Mouse (Mus musculus): ENCODE measurements at regions not wholly inside any gene's neighbourhood (a gene's known extent, or its start where the extent isn't known, plus 50 kb on each side); places are given as distances from the start of the nearest gene placed in this dataset.

DNA sequence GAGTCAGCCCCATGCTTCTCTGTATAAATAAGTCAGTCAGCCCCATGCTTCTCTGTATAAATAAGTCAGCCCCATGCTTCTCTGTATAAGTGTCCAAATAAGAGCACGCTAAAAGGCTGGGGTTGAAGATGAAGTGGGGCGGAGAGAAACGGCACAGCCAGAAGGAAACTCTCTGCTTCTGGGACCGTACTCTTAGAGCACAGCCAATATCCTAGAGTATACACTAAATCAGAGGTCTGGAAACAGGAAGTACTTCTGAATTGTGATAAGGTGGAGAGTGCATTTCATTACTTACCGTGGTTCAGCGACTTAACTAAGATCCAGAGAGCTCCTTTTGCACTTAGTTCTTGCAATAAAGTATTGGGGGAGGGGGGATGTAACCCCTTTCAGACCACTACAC is 112.1 kb upstream of the Foxd3 start:
- no peak overlapping the region for H3K4me3 ChIP-seq (replicated peaks; ENCODE audit: low read length)
- WGBS: 59% methylated on average over 6 of the region's 6 CpGs
- H3K27me3 ChIP-seq (ENCODE audit: control insufficient read depth, insufficient read depth, low read length): no peaks in the 10 kb centered on the region
- no peak overlapping the region for H3K4me2 ChIP-seq (replicated peaks; ENCODE audit: low read depth, low read length, severe bottlenecking)
- no peak overlapping the region for H3K9ac ChIP-seq (ENCODE audit: low read depth, low read length, severe bottlenecking)
- H3K36me3 ChIP-seq (ENCODE audit: control insufficient read depth, insufficient read depth, low read length): no peaks in the 10 kb centered on the region
- no peak for TF ChIP-seq POLR2A (IDR thresholded peaks at IDR 0.05; ENCODE audit: borderline replicate concordance, extremely low read depth, insufficient read depth, insufficient read length)
- ATAC-seq (ENCODE audit: low FRiP score, low read depth): no peak
- H3K27ac ChIP-seq (replicated peaks; ENCODE audit: low read depth, low read length): no peak overlapping the region
- no peaks in the 10 kb centered on the region for H3K4me1 ChIP-seq (ENCODE audit: control insufficient read depth, insufficient read depth, low read length)
- no peak for DNase-seq (ENCODE audit: low spot score)
- H3K9me3 ChIP-seq (ENCODE audit: control insufficient read depth, low read length): no peaks in the 10 kb centered on the region

DNA sequence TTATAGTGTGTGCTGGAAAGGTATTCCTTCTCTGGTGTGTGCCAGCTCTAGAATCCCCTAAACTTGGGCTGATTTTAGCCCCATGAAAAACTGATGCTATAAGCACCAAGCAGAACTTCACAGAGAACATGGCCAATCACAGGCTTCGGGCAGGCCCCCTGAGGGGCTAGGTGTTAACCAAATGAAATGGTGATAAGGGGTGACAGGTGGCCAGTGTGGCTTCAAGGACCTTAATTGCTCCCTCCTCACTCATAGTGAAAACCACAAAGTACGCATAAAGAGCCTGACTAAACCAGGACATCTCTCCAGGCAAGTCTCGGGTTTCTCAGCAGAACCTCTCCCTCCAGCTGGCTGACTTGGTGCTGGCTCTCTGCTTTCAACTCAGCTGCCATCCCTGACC is 110.4 kb upstream of the Foxd3 start:
- no peaks in the 10 kb centered on the region for H3K36me3 ChIP-seq (ENCODE audit: control insufficient read depth, insufficient read depth, low read length)
- no peak overlapping the region for H3K4me2 ChIP-seq (replicated peaks; ENCODE audit: low read depth, low read length, severe bottlenecking)
- DNase-seq (ENCODE audit: low spot score) (no peak), ATAC-seq (ENCODE audit: low FRiP score, low read depth) (no peak)
- no peak overlapping the region for H3K27ac ChIP-seq (replicated peaks; ENCODE audit: low read depth, low read length)
- 21% methylated on average over 3 of the region's 3 CpGs for WGBS
- H3K9me3 ChIP-seq (ENCODE audit: control insufficient read depth, low read length): no peaks in the 10 kb centered on the region
- H3K9ac ChIP-seq (ENCODE audit: low read depth, low read length, severe bottlenecking): no peak overlapping the region
- H3K27me3 ChIP-seq (ENCODE audit: control insufficient read depth, insufficient read depth, low read length): no peaks in the 10 kb centered on the region
- H3K4me1 ChIP-seq (ENCODE audit: control insufficient read depth, insufficient read depth, low read length): no peaks in the 10 kb centered on the region
- TF ChIP-seq POLR2A (IDR thresholded peaks at IDR 0.05; ENCODE audit: borderline replicate concordance, extremely low read depth, insufficient read depth, insufficient read length): no peak
- H3K4me3 ChIP-seq (replicated peaks; ENCODE audit: low read length): no peak overlapping the region

GRCm38 (mm10) chr4:99557963-99558362 is 98.1 kb upstream of the Foxd3 start:
- no peak for ATAC-seq (ENCODE audit: low FRiP score, low read depth)
- 51% methylated on average over 5 of the region's 5 CpGs for WGBS
- TF ChIP-seq POLR2A (IDR thresholded peaks at IDR 0.05; ENCODE audit: borderline replicate concordance, extremely low read depth, insufficient read depth, insufficient read length): no peak
- Histone ChIP-seq H3K4me1 (ENCODE audit: control insufficient read depth, insufficient read depth, low read length) (no peaks in the 10 kb centered on the region), H3K4me3 (replicated peaks; ENCODE audit: low read length) (no peak overlapping the region), H3K9me3 (ENCODE audit: control insufficient read depth, low read length) (no peaks in the 10 kb centered on the region), H3K4me2 (replicated peaks; ENCODE audit: low read depth, low read length, severe bottlenecking) (no peak overlapping the region), H3K9ac (ENCODE audit: low read depth, low read length, severe bottlenecking) (no peak overlapping the region), H3K27ac (replicated peaks; ENCODE audit: low read depth, low read length) (no peak overlapping the region), H3K36me3 (ENCODE audit: control insufficient read depth, insufficient read depth, low read length) (no peaks in the 10 kb centered on the region), H3K27me3 (ENCODE audit: control insufficient read depth, insufficient read depth, low read length) (peaks cover 13% of the 10 kb centered on the region; the same call in 1 of the 2 replicates)
- no peak for DNase-seq (ENCODE audit: low spot score)

GRCm38 (mm10) chr4:99560604-99561003 is 95.5 kb upstream of the Foxd3 start:
- no peak overlapping the region for H3K27ac ChIP-seq (replicated peaks; ENCODE audit: low read depth, low read length)
- TF ChIP-seq POLR2A (IDR thresholded peaks at IDR 0.05; ENCODE audit: borderline replicate concordance, extremely low read depth, insufficient read depth, insufficient read length): no peak
- no peak for DNase-seq (ENCODE audit: low spot score)
- WGBS: 34% methylated on average over 8 of the region's 8 CpGs
- peaks cover 13% of the 10 kb centered on the region; the same call in 1 of the 2 replicates for H3K27me3 ChIP-seq (ENCODE audit: control insufficient read depth, insufficient read depth, low read length)
- H3K4me3 ChIP-seq (replicated peaks; ENCODE audit: low read length): no peak overlapping the region
- no peak overlapping the region for H3K9ac ChIP-seq (ENCODE audit: low read depth, low read length, severe bottlenecking)
- H3K36me3 ChIP-seq (ENCODE audit: control insufficient read depth, insufficient read depth, low read length): no peaks in the 10 kb centered on the region
- no peak overlapping the region for H3K4me2 ChIP-seq (replicated peaks; ENCODE audit: low read depth, low read length, severe bottlenecking)
- H3K4me1 ChIP-seq (ENCODE audit: control insufficient read depth, insufficient read depth, low read length): no peaks in the 10 kb centered on the region
- H3K9me3 ChIP-seq (ENCODE audit: control insufficient read depth, low read length): no peaks in the 10 kb centered on the region
- ATAC-seq (ENCODE audit: low FRiP score, low read depth): no peak

DNA sequence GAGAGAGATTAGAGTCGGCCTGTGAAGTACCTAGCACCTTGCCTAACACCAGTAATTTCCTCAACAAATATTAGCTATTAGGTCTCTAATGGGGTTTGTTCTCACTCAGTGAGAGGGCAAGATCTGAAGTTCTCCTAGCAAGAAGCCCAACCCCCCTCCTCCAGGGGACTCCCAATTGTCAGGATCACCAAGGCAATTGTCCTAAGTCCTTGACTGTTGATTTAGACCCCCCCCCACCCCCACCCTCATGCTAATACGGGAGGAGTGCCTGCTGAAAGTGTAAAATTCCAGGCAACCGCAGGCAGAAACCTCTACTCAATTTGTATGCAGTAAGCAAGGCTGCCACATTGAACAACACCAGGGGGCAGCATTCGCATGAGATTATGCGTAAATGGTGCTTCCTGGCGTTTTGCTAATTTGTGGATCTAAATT is 94.6 kb upstream of the Foxd3 start:
- H3K36me3 ChIP-seq (ENCODE audit: control insufficient read depth, insufficient read depth, low read length): no peaks in the 10 kb centered on the region
- H3K4me2 ChIP-seq (replicated peaks; ENCODE audit: low read depth, low read length, severe bottlenecking): no peak overlapping the region
- TF ChIP-seq POLR2A (IDR thresholded peaks at IDR 0.05; ENCODE audit: borderline replicate concordance, extremely low read depth, insufficient read depth, insufficient read length): no peak
- no peak overlapping the region for H3K27ac ChIP-seq (replicated peaks; ENCODE audit: low read depth, low read length)
- H3K4me1 ChIP-seq (ENCODE audit: control insufficient read depth, insufficient read depth, low read length): no peaks in the 10 kb centered on the region
- H3K27me3 ChIP-seq (ENCODE audit: control insufficient read depth, insufficient read depth, low read length): peaks cover 13% of the 10 kb centered on the region; the same call in 1 of the 2 replicates
- ATAC-seq (ENCODE audit: low FRiP score, low read depth) (no peak), DNase-seq (ENCODE audit: low spot score) (peak; percentile 29)
- WGBS: 5% methylated on average over 6 of the region's 6 CpGs
- no peak overlapping the region for H3K9ac ChIP-seq (ENCODE audit: low read depth, low read length, severe bottlenecking)
- no peaks in the 10 kb centered on the region for H3K9me3 ChIP-seq (ENCODE audit: control insufficient read depth, low read length)
- H3K4me3 ChIP-seq (replicated peaks; ENCODE audit: low read length): no peak overlapping the region

DNA sequence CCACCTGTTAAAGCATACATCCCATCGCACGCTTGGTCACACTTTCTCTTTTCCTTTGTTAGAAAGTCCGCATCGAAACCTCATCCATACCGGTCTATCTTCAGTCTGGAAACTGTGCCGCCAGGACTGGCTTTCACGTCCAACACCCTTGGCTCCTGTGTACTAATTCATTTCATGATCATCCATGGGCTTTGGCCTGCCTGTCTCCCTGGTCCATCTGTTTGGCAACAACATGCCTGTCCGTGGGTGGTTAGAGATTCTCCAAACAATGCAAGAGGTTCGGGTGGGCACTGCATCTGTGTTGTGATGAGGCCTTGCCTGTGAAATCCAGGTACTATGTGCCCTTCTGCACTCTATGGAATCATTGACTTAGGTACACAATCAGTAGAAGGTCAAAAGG is 90.7 kb upstream of the Foxd3 start:
- WGBS: 93% methylated on average over 9 of the region's 9 CpGs
- Histone ChIP-seq H3K27ac (replicated peaks; ENCODE audit: low read depth, low read length) (no peak overlapping the region), H3K4me3 (replicated peaks; ENCODE audit: low read length) (no peak overlapping the region), H3K4me2 (replicated peaks; ENCODE audit: low read depth, low read length, severe bottlenecking) (no peak overlapping the region), H3K36me3 (ENCODE audit: control insufficient read depth, insufficient read depth, low read length) (no peaks in the 10 kb centered on the region), H3K9me3 (ENCODE audit: control insufficient read depth, low read length) (no peaks in the 10 kb centered on the region; the same call in 1 of the 2 replicates), H3K9ac (ENCODE audit: low read depth, low read length, severe bottlenecking) (no peak overlapping the region), H3K27me3 (ENCODE audit: control insufficient read depth, insufficient read depth, low read length) (peaks cover 13% of the 10 kb centered on the region; the same call in 1 of the 2 replicates), H3K4me1 (ENCODE audit: control insufficient read depth, insufficient read depth, low read length) (no peaks in the 10 kb centered on the region)
- DNase-seq (ENCODE audit: low spot score): no peak
- no peak for ATAC-seq (ENCODE audit: low FRiP score, low read depth)
- no peak for TF ChIP-seq POLR2A (IDR thresholded peaks at IDR 0.05; ENCODE audit: borderline replicate concordance, extremely low read depth, insufficient read depth, insufficient read length)
